Mouse (Mus musculus) E14TG2a.4 (cell line): Measurements from ENCODE around the gene AC124108.1.

Source experiments
- CTCF ChIP-seq: conservative IDR thresholded peaks from 2 replicates; pipeline ENCODE4 v1.5.1; 2014; ENCODE audit warnings: low read length
- NANOG ChIP-seq: IDR thresholded peaks from 2 replicates; pipeline ENCODE4 v1.6.1; 2014; ENCODE audit warnings: borderline replicate concordance, low read length, mixed read lengths
- POU5F1 ChIP-seq: IDR thresholded peaks from 2 replicates; pipeline ENCODE4 v1.6.1; 2014; ENCODE audit warnings: low read length, borderline replicate concordance

- TF ChIP-seq CTCF: no peak
- no peak for TF ChIP-seq NANOG
- no peak for TF ChIP-seq POU5F1
These were observed 47.5 kb upstream of the AC124108.1 start for GRCm38 (mm10) chr1:132143730-132144129.
